Mouse (Mus musculus): ENCODE measurements around the gene Smoc1. TPM values are rescaled to one million over a fixed set of nuclear protein-coding genes. Genes with fewer than 3 reads are reported as not detected.

Smoc1 gene
- polyA plus RNA-seq, 1 experiment from 2014 or later, result 27.1 TPM

- 94% methylated on average over 8 of the region's 8 CpGs for WGBS
- peaks cover 12% of the 10 kb centered on the region for H3K4me1 ChIP-seq
- DNase-seq (ENCODE audit: low spot score), result no peak
- no peaks in the 10 kb centered on the region for H3K27me3 ChIP-seq (replicated peaks; ENCODE audit: low read depth, poor library complexity, severe bottlenecking)
- no peaks in the 10 kb centered on the region for H3K9me3 ChIP-seq
- H3K36me3 ChIP-seq (replicated peaks), result peaks cover 38% of the 10 kb centered on the region
- H3K4me3 ChIP-seq, result no peak overlapping the region
- peak overlapping the region; percentile 57; the same call in 1 of the 2 replicates for H3K27ac ChIP-seq (replicated peaks)
Measured at GRCm38 (mm10) chr12:81166615-81167014, 140.0 kb downstream of the Smoc1 start.

GRCm38 (mm10) chr12:81167142-81167541 is 140.5 kb downstream of the Smoc1 start:
- Histone ChIP-seq H3K9me3 (no peaks in the 10 kb centered on the region), H3K36me3 (replicated peaks) (peaks cover 43% of the 10 kb centered on the region), H3K27ac (replicated peaks) (peak overlapping the region; percentile 35; the same call in 1 of the 2 replicates), H3K4me1 (peaks cover 12% of the 10 kb centered on the region), H3K4me3 (no peak overlapping the region), H3K27me3 (replicated peaks; ENCODE audit: low read depth, poor library complexity, severe bottlenecking) (no peaks in the 10 kb centered on the region)
- no peak for DNase-seq (ENCODE audit: low spot score)
- 84% methylated on average over 9 of the region's 9 CpGs for WGBS

GRCm38 (mm10) chr12:81168031-81168430 is 141.4 kb downstream of the Smoc1 start:
- WGBS, result 89% methylated on average over 7 of the region's 7 CpGs
- H3K27ac ChIP-seq (replicated peaks), result no peak overlapping the region
- H3K9me3 ChIP-seq, result no peaks in the 10 kb centered on the region
- DNase-seq (ENCODE audit: low spot score), result no peak
- peaks cover 12% of the 10 kb centered on the region for H3K4me1 ChIP-seq
- H3K36me3 ChIP-seq (replicated peaks), result peaks cover 49% of the 10 kb centered on the region
- H3K27me3 ChIP-seq (replicated peaks; ENCODE audit: low read depth, poor library complexity, severe bottlenecking), result no peaks in the 10 kb centered on the region
- H3K4me3 ChIP-seq, result no peak overlapping the region

- Histone ChIP-seq H3K27ac (replicated peaks) (no peak overlapping the region), H3K9me3 (no peaks in the 10 kb centered on the region), H3K4me1 (peaks cover 12% of the 10 kb centered on the region), H3K4me3 (no peak overlapping the region), H3K36me3 (replicated peaks) (peaks cover 49% of the 10 kb centered on the region), H3K27me3 (replicated peaks; ENCODE audit: low read depth, poor library complexity, severe bottlenecking) (no peaks in the 10 kb centered on the region)
- WGBS, result 80% methylated on average over 2 of the region's 2 CpGs
- no peak for DNase-seq (ENCODE audit: low spot score)
Measured at GRCm38 (mm10) chr12:81168494-81168893, 141.9 kb downstream of the Smoc1 start.

GRCm38 (mm10) chr12:81170076-81170475 is 143.5 kb downstream of the Smoc1 start:
- Histone ChIP-seq H3K4me3 (no peak overlapping the region), H3K27ac (replicated peaks) (no peak overlapping the region), H3K27me3 (replicated peaks; ENCODE audit: low read depth, poor library complexity, severe bottlenecking) (no peaks in the 10 kb centered on the region; the same call in 1 of the 2 replicates), H3K9me3 (no peaks in the 10 kb centered on the region), H3K4me1 (peaks cover 15% of the 10 kb centered on the region), H3K36me3 (replicated peaks) (peaks cover 55% of the 10 kb centered on the region)
- 77% methylated on average over 2 of the region's 2 CpGs for WGBS
- no peak for DNase-seq (ENCODE audit: low spot score)

- H3K27ac ChIP-seq (replicated peaks), result no peak overlapping the region
- DNase-seq (ENCODE audit: low spot score), result no peak
- H3K27me3 ChIP-seq (replicated peaks; ENCODE audit: low read depth, poor library complexity, severe bottlenecking), result no peaks in the 10 kb centered on the region; the same call in 1 of the 2 replicates
- peaks cover 11% of the 10 kb centered on the region for H3K4me1 ChIP-seq
- 89% methylated on average over 3 of the region's 3 CpGs for WGBS
- H3K4me3 ChIP-seq, result no peak overlapping the region
- H3K36me3 ChIP-seq (replicated peaks), result peaks cover 49% of the 10 kb centered on the region
- H3K9me3 ChIP-seq, result no peaks in the 10 kb centered on the region
Measured at GRCm38 (mm10) chr12:81173011-81173410, 146.4 kb downstream of the Smoc1 start.

- H3K9me3 ChIP-seq, result no peaks in the 10 kb centered on the region
- no peak for DNase-seq (ENCODE audit: low spot score)
- H3K36me3 ChIP-seq (replicated peaks), result peaks cover 51% of the 10 kb centered on the region
- no peaks in the 10 kb centered on the region; the same call in 1 of the 2 replicates for H3K27me3 ChIP-seq (replicated peaks; ENCODE audit: low read depth, poor library complexity, severe bottlenecking)
- peaks cover 11% of the 10 kb centered on the region for H3K4me1 ChIP-seq
- WGBS, result 95% methylated on average over 4 of the region's 4 CpGs
- H3K27ac ChIP-seq (replicated peaks), result no peak overlapping the region
- H3K4me3 ChIP-seq, result no peak overlapping the region
Measured at GRCm38 (mm10) chr12:81173893-81174292, 147.3 kb downstream of the Smoc1 start.

- Histone ChIP-seq H3K4me3 (no peak overlapping the region), H3K27me3 (replicated peaks; ENCODE audit: low read depth, poor library complexity, severe bottlenecking) (no peaks in the 10 kb centered on the region; the same call in 1 of the 2 replicates), H3K36me3 (replicated peaks) (peaks cover 52% of the 10 kb centered on the region), H3K9me3 (no peaks in the 10 kb centered on the region), H3K27ac (replicated peaks) (peak overlapping the region; percentile 37), H3K4me1 (peaks cover 11% of the 10 kb centered on the region)
- DNase-seq (ENCODE audit: low spot score), result no peak
- WGBS, result 48% methylated on average over 9 of the region's 9 CpGs
Measured at GRCm38 (mm10) chr12:81175252-81175651, 148.6 kb downstream of the Smoc1 start.

- H3K4me1 ChIP-seq, result 0 out of 2 replicates have a peak, but pooled peaks cover 4% of the 10 kb centered on the region
- H3K36me3 ChIP-seq (replicated peaks), result peaks cover 49% of the 10 kb centered on the region
- no peaks in the 10 kb centered on the region for H3K27me3 ChIP-seq (replicated peaks; ENCODE audit: low read depth, poor library complexity, severe bottlenecking)
- no peaks in the 10 kb centered on the region for H3K9me3 ChIP-seq
- 62% methylated on average over 3 of the region's 3 CpGs for WGBS
- no peak overlapping the region for H3K27ac ChIP-seq (replicated peaks)
- H3K4me3 ChIP-seq, result no peak overlapping the region
- peak; percentile 79 for DNase-seq (ENCODE audit: low spot score)
Measured at GRCm38 (mm10) chr12:81182073-81182472, 155.5 kb downstream of the Smoc1 start.

- 85% methylated on average over 2 of the region's 2 CpGs for WGBS
- peaks cover 31% of the 10 kb centered on the region for H3K36me3 ChIP-seq (replicated peaks)
- H3K4me1 ChIP-seq, result 0 out of 2 replicates have a peak, but pooled peaks cover 4% of the 10 kb centered on the region
- H3K4me3 ChIP-seq, result no peak overlapping the region
- no peak for DNase-seq (ENCODE audit: low spot score)
- no peaks in the 10 kb centered on the region for H3K27me3 ChIP-seq (replicated peaks; ENCODE audit: low read depth, poor library complexity, severe bottlenecking)
- H3K27ac ChIP-seq (replicated peaks), result no peak overlapping the region
- H3K9me3 ChIP-seq, result no peaks in the 10 kb centered on the region
Measured at GRCm38 (mm10) chr12:81184967-81185366, 158.4 kb downstream of the Smoc1 start.

GRCm38 (mm10) chr12:81186081-81186480 is 159.5 kb downstream of the Smoc1 start:
- 89% methylated on average over 4 of the region's 4 CpGs for WGBS
- no peak for DNase-seq (ENCODE audit: low spot score)
- H3K9me3 ChIP-seq, result no peaks in the 10 kb centered on the region
- H3K4me1 ChIP-seq, result 0 out of 2 replicates have a peak, but pooled peaks cover 4% of the 10 kb centered on the region
- no peak overlapping the region for H3K4me3 ChIP-seq
- no peak overlapping the region for H3K27ac ChIP-seq (replicated peaks)
- peaks cover 23% of the 10 kb centered on the region for H3K36me3 ChIP-seq (replicated peaks)
- no peaks in the 10 kb centered on the region for H3K27me3 ChIP-seq (replicated peaks; ENCODE audit: low read depth, poor library complexity, severe bottlenecking)

GRCm38 (mm10) chr12:81186668-81187067 is 160.1 kb downstream of the Smoc1 start:
- Histone ChIP-seq H3K9me3 (no peaks in the 10 kb centered on the region), H3K27me3 (replicated peaks; ENCODE audit: low read depth, poor library complexity, severe bottlenecking) (no peaks in the 10 kb centered on the region), H3K36me3 (replicated peaks) (peaks cover 23% of the 10 kb centered on the region), H3K4me1 (0 out of 2 replicates have a peak, but pooled peaks cover 4% of the 10 kb centered on the region), H3K27ac (replicated peaks) (no peak overlapping the region), H3K4me3 (no peak overlapping the region)
- no peak for DNase-seq (ENCODE audit: low spot score)
- WGBS, result 80% methylated on average over 3 of the region's 3 CpGs

- Histone ChIP-seq H3K27me3 (replicated peaks; ENCODE audit: low read depth, poor library complexity, severe bottlenecking) (no peaks in the 10 kb centered on the region), H3K4me3 (no peak overlapping the region), H3K27ac (replicated peaks) (no peak overlapping the region), H3K4me1 (0 out of 2 replicates have a peak, but pooled peaks cover 4% of the 10 kb centered on the region), H3K36me3 (replicated peaks) (peaks cover 23% of the 10 kb centered on the region), H3K9me3 (no peaks in the 10 kb centered on the region)
- DNase-seq (ENCODE audit: low spot score), result no peak
- 83% methylated on average over 3 of the region's 3 CpGs for WGBS
Measured at GRCm38 (mm10) chr12:81188423-81188822, 161.8 kb downstream of the Smoc1 start.
